Mouse (Mus musculus) limb, embryonic 13.5 days (tissue): ENCODE measurements around the gene Rad51b. TPM values are rescaled to one million over a fixed set of nuclear protein-coding genes. Genes with fewer than 3 reads are reported as not detected.

ENCODE experiments used
- ATAC-seq: fragments of 200-750 bp; cut with Nextera tagmentation; 2 replicates; pipeline ENCODE4 v1.8.0; 2017; ENCODE audit warnings: low read depth, moderate number of reproducible peaks, moderate TSS enrichment; ENCODE audit not compliant: low FRiP score
- H3K27ac ChIP-seq: fragments of 300-500 bp; sonication (generic); 2 replicates; pipeline ENCODE4 v1.5.1; 2015; ENCODE audit warnings: inconsistent platforms, mild to moderate bottlenecking, moderate library complexity
- H3K27me3 ChIP-seq: fragments of 300-500 bp; sonication (generic); 2 replicates; pipeline ENCODE4 v1.6.1; 2015; ENCODE audit warnings: mild to moderate bottlenecking, inconsistent platforms
- H3K36me3 ChIP-seq: fragments of 300-500 bp; sonication (generic); 2 replicates; pipeline ENCODE4 v1.6.1; 2015; ENCODE audit warnings: inconsistent platforms, mild to moderate bottlenecking, moderate library complexity
- H3K4me1 ChIP-seq: fragments of 300-500 bp; sonication (generic); 2 replicates; pipeline ENCODE4 v1.6.1; 2015; ENCODE audit warnings: inconsistent platforms
- H3K4me2 ChIP-seq: fragments of 300-500 bp; sonication (generic); replicated peaks from 2 replicates; pipeline ENCODE4 v1.6.1; 2015; ENCODE audit warnings: inconsistent platforms, mild to moderate bottlenecking, moderate library complexity
- H3K4me3 ChIP-seq: fragments of 300-500 bp; sonication (generic); 2 replicates; pipeline ENCODE4 v1.5.1; 2015; ENCODE audit warnings: moderate library complexity, mild to moderate bottlenecking, inconsistent platforms
- H3K9ac ChIP-seq: fragments of 300-500 bp; sonication (generic); 2 replicates; pipeline ENCODE4 v1.6.1; 2015; ENCODE audit warnings: mild to moderate bottlenecking, inconsistent platforms
- H3K9me3 ChIP-seq: fragments of 300-500 bp; sonication (generic); 2 replicates; pipeline ENCODE4 v1.6.1; 2016; ENCODE audit warnings: inconsistent platforms
- WGBS: fragments of 180-500 bp; shearing (Covaris S2); methylation state at CpG from one replicate; pipeline ENCODE4 v1.1.7; 2015; 5-methylcytosine and 5-hydroxymethylcytosine counted together
- polyA plus RNA-seq: library from polyadenylated mRNA; unstranded; fragments of >200 nt; fragmentation: Nextera tagmentation; extraction: Ambion mirVana; gene quantifications from 2 replicates; pipeline ENCODE4 v1.2.1, GENCODE M21; 2015

Rad51b gene
- polyA plus RNA-seq, 1 experiment from 2014 or later: 7.6 TPM

GRCm38 (mm10) chr12:79750253-79751125 lies 453.4 kb downstream of the Rad51b start:
- ATAC-seq: peak; percentile 91

GRCm38 (mm10) chr12:79751781-79752180 lies 454.7 kb downstream of the Rad51b start:
- no peaks in the 10 kb centered on the region for H3K27me3 ChIP-seq
- H3K4me3 ChIP-seq: no peak overlapping the region
- no peaks in the 10 kb centered on the region for H3K36me3 ChIP-seq
- WGBS: 37% methylated on average over 8 of the region's 8 CpGs
- H3K9me3 ChIP-seq: no peaks in the 10 kb centered on the region
- H3K27ac ChIP-seq: peak overlapping the region; percentile 67; the same call in 1 of the 2 replicates
- ATAC-seq: no peak
- H3K4me2 ChIP-seq: no peak overlapping the region
- H3K9ac ChIP-seq: no peak overlapping the region; the same call in 1 of the 2 replicates
- H3K4me1 ChIP-seq: peaks cover 60% of the 10 kb centered on the region

More at GRCm38 (mm10) chr12:79750253-79751125, 453.4 kb downstream of the Rad51b start:
- H3K9ac ChIP-seq: peak overlapping the region; percentile 9; the same call in 1 of the 2 replicates
- H3K9me3 ChIP-seq: no peaks in the 10 kb centered on the region
- WGBS: 10% methylated on average over 10 of the region's 10 CpGs
- H3K27ac ChIP-seq: peak overlapping the region; percentile 67
- H3K4me2 ChIP-seq: peak overlapping the region; percentile 39
- no peaks in the 10 kb centered on the region for H3K36me3 ChIP-seq
- no peaks in the 10 kb centered on the region for H3K27me3 ChIP-seq
- peaks cover 62% of the 10 kb centered on the region for H3K4me1 ChIP-seq
- no peak overlapping the region for H3K4me3 ChIP-seq

- no peak for ATAC-seq
- 33% methylated on average over 5 of the region's 5 CpGs for WGBS
- Histone ChIP-seq H3K9me3 (no peaks in the 10 kb centered on the region), H3K9ac (no peak overlapping the region; the same call in 1 of the 2 replicates), H3K4me1 (peaks cover 62% of the 10 kb centered on the region), H3K36me3 (no peaks in the 10 kb centered on the region), H3K4me3 (no peak overlapping the region), H3K27ac (peak overlapping the region; percentile 67; the same call in 1 of the 2 replicates), H3K27me3 (no peaks in the 10 kb centered on the region), H3K4me2 (no peak overlapping the region)
These were observed 455.1 kb downstream of the Rad51b start for GRCm38 (mm10) chr12:79752189-79752588.

- Histone ChIP-seq H3K4me1 (peaks cover 49% of the 10 kb centered on the region), H3K4me3 (no peak overlapping the region), H3K9ac (no peak overlapping the region), H3K4me2 (no peak overlapping the region), H3K27ac (peak overlapping the region; percentile 35; the same call in 1 of the 2 replicates), H3K27me3 (no peaks in the 10 kb centered on the region), H3K36me3 (no peaks in the 10 kb centered on the region), H3K9me3 (no peaks in the 10 kb centered on the region)
- no peak for ATAC-seq
- 41% methylated on average over 4 of the region's 4 CpGs for WGBS
These were observed 458.5 kb downstream of the Rad51b start for GRCm38 (mm10) chr12:79755617-79756016.

- H3K9me3 ChIP-seq: no peaks in the 10 kb centered on the region
- H3K36me3 ChIP-seq: no peaks in the 10 kb centered on the region
- peak overlapping the region; percentile 52; the same call in 1 of the 2 replicates for H3K27ac ChIP-seq
- WGBS: 48% methylated on average over 5 of the region's 5 CpGs
- no peak for ATAC-seq
- H3K9ac ChIP-seq: no peak overlapping the region
- no peak overlapping the region for H3K4me2 ChIP-seq
- no peak overlapping the region for H3K4me3 ChIP-seq
- peaks cover 44% of the 10 kb centered on the region for H3K4me1 ChIP-seq
- no peaks in the 10 kb centered on the region for H3K27me3 ChIP-seq
These were observed 459.3 kb downstream of the Rad51b start for GRCm38 (mm10) chr12:79756352-79756751.

- peaks cover 30% of the 10 kb centered on the region for H3K4me1 ChIP-seq
These were observed 460.7 kb downstream of the Rad51b start for GRCm38 (mm10) chr12:79757775-79758174.

GRCm38 (mm10) chr12:79759180-79759902 lies 462.3 kb downstream of the Rad51b start:
- WGBS: 67% methylated on average over 8 of the region's 8 CpGs
- no peak overlapping the region for H3K27ac ChIP-seq
- no peak overlapping the region for H3K4me2 ChIP-seq
- ATAC-seq: peak; percentile 51
- H3K4me3 ChIP-seq: no peak overlapping the region
- no peaks in the 10 kb centered on the region for H3K36me3 ChIP-seq
- no peaks in the 10 kb centered on the region for H3K27me3 ChIP-seq
- no peaks in the 10 kb centered on the region for H3K9me3 ChIP-seq
- H3K9ac ChIP-seq: no peak overlapping the region
- H3K4me1 ChIP-seq: peaks cover 26% of the 10 kb centered on the region

More at GRCm38 (mm10) chr12:79757775-79758174, 460.7 kb downstream of the Rad51b start:
- WGBS: 76% methylated on average over 4 of the region's 4 CpGs
- Histone ChIP-seq H3K9me3 (no peaks in the 10 kb centered on the region), H3K27ac (peak overlapping the region; percentile 52; the same call in 1 of the 2 replicates), H3K27me3 (no peaks in the 10 kb centered on the region), H3K4me2 (no peak overlapping the region), H3K4me3 (no peak overlapping the region), H3K36me3 (no peaks in the 10 kb centered on the region), H3K9ac (no peak overlapping the region)
- ATAC-seq: no peak

- H3K36me3 ChIP-seq: no peaks in the 10 kb centered on the region
- H3K4me2 ChIP-seq: no peak overlapping the region
- no peaks in the 10 kb centered on the region for H3K27me3 ChIP-seq
- no peak for ATAC-seq
- no peaks in the 10 kb centered on the region for H3K9me3 ChIP-seq
- peaks cover 20% of the 10 kb centered on the region for H3K4me1 ChIP-seq
- whole genome bisulfite sequencing: 85% methylated on average over 2 of the region's 2 CpGs
- H3K4me3 ChIP-seq: no peak overlapping the region
- H3K9ac ChIP-seq: no peak overlapping the region
- no peak overlapping the region for H3K27ac ChIP-seq
These were observed 464.1 kb downstream of the Rad51b start for GRCm38 (mm10) chr12:79761217-79761616.

- no peaks in the 10 kb centered on the region for H3K9me3 ChIP-seq
- no peaks in the 10 kb centered on the region for H3K36me3 ChIP-seq
- H3K4me3 ChIP-seq: no peak overlapping the region
- H3K27ac ChIP-seq: no peak overlapping the region
- peaks cover 12% of the 10 kb centered on the region for H3K4me1 ChIP-seq
- 74% methylated on average over 2 of the region's 2 CpGs for WGBS
- no peak for ATAC-seq
- H3K9ac ChIP-seq: no peak overlapping the region
- H3K4me2 ChIP-seq: no peak overlapping the region
- no peaks in the 10 kb centered on the region for H3K27me3 ChIP-seq
These were observed 465.0 kb downstream of the Rad51b start for GRCm38 (mm10) chr12:79762087-79762486.

- no peaks in the 10 kb centered on the region for H3K9me3 ChIP-seq
- H3K9ac ChIP-seq: no peak overlapping the region
- H3K4me3 ChIP-seq: no peak overlapping the region
- ATAC-seq: no peak
- H3K27me3 ChIP-seq: no peaks in the 10 kb centered on the region
- WGBS: 64% methylated on average over 7 of the region's 7 CpGs
- H3K4me1 ChIP-seq: peaks cover 12% of the 10 kb centered on the region
- no peaks in the 10 kb centered on the region for H3K36me3 ChIP-seq
- H3K4me2 ChIP-seq: no peak overlapping the region
- no peak overlapping the region for H3K27ac ChIP-seq
These were observed 465.6 kb downstream of the Rad51b start for GRCm38 (mm10) chr12:79762570-79763275.

GRCm38 (mm10) chr12:79766116-79766515 lies 469.0 kb downstream of the Rad51b start:
- no peak overlapping the region for H3K27ac ChIP-seq

More at GRCm38 (mm10) chr12:79766116-79766515, 469.0 kb downstream of the Rad51b start:
- no peaks in the 10 kb centered on the region for H3K9me3 ChIP-seq
- H3K4me3 ChIP-seq: no peak overlapping the region
- no peak overlapping the region for H3K4me2 ChIP-seq
- 87% methylated on average over 6 of the region's 6 CpGs for WGBS
- no peak for ATAC-seq
- H3K9ac ChIP-seq: no peak overlapping the region
- H3K27me3 ChIP-seq: no peaks in the 10 kb centered on the region
- H3K36me3 ChIP-seq: no peaks in the 10 kb centered on the region
- peaks cover 2% of the 10 kb centered on the region; the same call in 1 of the 2 replicates for H3K4me1 ChIP-seq
